Mouse (Mus musculus): ENCODE results near the gene Neb.

GRCm38 (mm10) chr2:52114086-52114485 lies 264.2 kb downstream of the Neb start:
- TF ChIP-seq CTCF (IDR thresholded peaks at IDR 0.05) (no peak), EP300 (IDR thresholded peaks at IDR 0.05) (no peak)
